Mouse (Mus musculus): ENCODE data around the gene 4930442H23Rik. TPM values are rescaled to one million over a fixed set of nuclear protein-coding genes. Genes with fewer than 3 reads are reported as not detected.
"Not testable (repeated sequence)": the region's sequence is repeated elsewhere in the genome, so short reads cannot be mapped to it uniquely, and the experiment has no call there.

4930442H23Rik gene
- not detected in 2 replicates for polyA plus RNA-seq (2014; fragmentation: Nextera tagmentation; extraction: Ambion mirVana)

GRCm38 (mm10) chr10:81183805-81184204 is at the start of gene 4930442H23Rik:
Gene 4930442H23Rik (minus strand): TSS chr10:81183849.
- ATAC-seq (ENCODE audit: low read depth): no peak
- no peaks in the 10 kb centered on the region for H3K27me3 ChIP-seq (replicated peaks; ENCODE audit: control insufficient read depth, insufficient read depth, low read length)
- peak within 1 kb of the TSS; percentile 56 for H3K4me3 ChIP-seq (ENCODE audit: low read depth, low read length)
- peak within 1 kb of the TSS; percentile 75 for H3K9ac ChIP-seq (ENCODE audit: low read depth, low read length)
- peaks cover 73% of the 10 kb centered on the region for H3K36me3 ChIP-seq (ENCODE audit: control insufficient read depth, insufficient read depth, low read length)
- peak within 1 kb of the TSS; percentile 66 for H3K4me2 ChIP-seq (ENCODE audit: low read depth, low read length)
- WGBS: 85% methylated on average over 5 of the region's 5 CpGs
- H3K27ac ChIP-seq (replicated peaks; ENCODE audit: low read depth, low read length): peak within 1 kb of the TSS; percentile 77
- no peaks in the 10 kb centered on the region for H3K4me1 ChIP-seq (ENCODE audit: control insufficient read depth, insufficient read depth, low read length)
- H3K9me3 ChIP-seq (ENCODE audit: control insufficient read depth, low read length): no peaks in the 10 kb centered on the region
- no peak for DNase-seq (ENCODE audit: low spot score)

GRCm38 (mm10) chr10:81233226-81233585 is 49.6 kb upstream of the 4930442H23Rik start:
- Histone ChIP-seq H3K27me3 (replicated peaks; ENCODE audit: control insufficient read depth, insufficient read depth, low read length) (peaks cover 30% of the 10 kb centered on the region), H3K36me3 (ENCODE audit: control insufficient read depth, insufficient read depth, low read length) (no peaks in the 10 kb centered on the region), H3K4me2 (ENCODE audit: low read depth, low read length) (peak overlapping the region; percentile 70), H3K4me1 (ENCODE audit: control insufficient read depth, insufficient read depth, low read length) (peaks cover 9% of the 10 kb centered on the region), H3K9me3 (ENCODE audit: control insufficient read depth, low read length) (no peaks in the 10 kb centered on the region), H3K4me3 (ENCODE audit: low read depth, low read length) (peak overlapping the region; percentile 74), H3K9ac (ENCODE audit: low read depth, low read length) (peak overlapping the region; percentile 89), H3K27ac (replicated peaks; ENCODE audit: low read depth, low read length) (no peak overlapping the region)
- peak; percentile 55 for ATAC-seq (ENCODE audit: low read depth)
- DNase-seq (ENCODE audit: low spot score): no peak
- 0% methylated on average over 8 of the region's 28 CpGs for WGBS

- WGBS: 14% methylated on average over 17 of the region's 29 CpGs
- DNase-seq (ENCODE audit: low spot score) (peak; percentile 91), ATAC-seq (ENCODE audit: low read depth) (peak; percentile 84)
- peaks cover 9% of the 10 kb centered on the region for H3K4me1 ChIP-seq (ENCODE audit: control insufficient read depth, insufficient read depth, low read length)
- peaks cover 30% of the 10 kb centered on the region for H3K27me3 ChIP-seq (replicated peaks; ENCODE audit: control insufficient read depth, insufficient read depth, low read length)
- H3K27ac ChIP-seq (replicated peaks; ENCODE audit: low read depth, low read length): no peak within 1 kb of the TSS
- no peaks in the 10 kb centered on the region for H3K36me3 ChIP-seq (ENCODE audit: control insufficient read depth, insufficient read depth, low read length)
- peak within 1 kb of the TSS; percentile 74 for H3K4me3 ChIP-seq (ENCODE audit: low read depth, low read length)
- H3K9me3 ChIP-seq (ENCODE audit: control insufficient read depth, low read length): no peaks in the 10 kb centered on the region
- H3K4me2 ChIP-seq (ENCODE audit: low read depth, low read length): peak within 1 kb of the TSS; percentile 70
- H3K9ac ChIP-seq (ENCODE audit: low read depth, low read length): peak within 1 kb of the TSS; percentile 89
Observed at GRCm38 (mm10) chr10:81232580-81233225, 49.1 kb upstream of the 4930442H23Rik start, which contains the start of gene Zfr2. Gene Zfr2 (plus strand): TSS chr10:81233155.

- Histone ChIP-seq H3K27ac (replicated peaks; ENCODE audit: low read depth, low read length) (no peak overlapping the region), H3K36me3 (ENCODE audit: control insufficient read depth, insufficient read depth, low read length) (no peaks in the 10 kb centered on the region), H3K9me3 (ENCODE audit: control insufficient read depth, low read length) (no peaks in the 10 kb centered on the region), H3K9ac (ENCODE audit: low read depth, low read length) (no peak overlapping the region), H3K4me2 (ENCODE audit: low read depth, low read length) (peak overlapping the region; percentile 42; the same call in 1 of the 2 replicates), H3K4me3 (ENCODE audit: low read depth, low read length) (no peak overlapping the region), H3K27me3 (replicated peaks; ENCODE audit: control insufficient read depth, insufficient read depth, low read length) (peaks cover 30% of the 10 kb centered on the region), H3K4me1 (ENCODE audit: control insufficient read depth, insufficient read depth, low read length) (peaks cover 9% of the 10 kb centered on the region)
- DNase-seq (ENCODE audit: low spot score): no peak
- no peak for ATAC-seq (ENCODE audit: low read depth)
- 47% methylated on average over 7 of the region's 7 CpGs for WGBS
Observed at GRCm38 (mm10) chr10:81231436-81231835, 47.8 kb upstream of the 4930442H23Rik start.

- Histone ChIP-seq H3K9ac (ENCODE audit: low read depth, low read length) (peak within 1 kb of the TSS; percentile 26), H3K9me3 (ENCODE audit: control insufficient read depth, low read length) (no peaks in the 10 kb centered on the region), H3K27ac (replicated peaks; ENCODE audit: low read depth, low read length) (no peak within 1 kb of the TSS), H3K4me3 (ENCODE audit: low read depth, low read length) (peak within 1 kb of the TSS; percentile 23), H3K27me3 (replicated peaks; ENCODE audit: control insufficient read depth, insufficient read depth, low read length) (peaks cover 30% of the 10 kb centered on the region), H3K4me2 (ENCODE audit: low read depth, low read length) (peak within 1 kb of the TSS; percentile 42), H3K36me3 (ENCODE audit: control insufficient read depth, insufficient read depth, low read length) (no peaks in the 10 kb centered on the region), H3K4me1 (ENCODE audit: control insufficient read depth, insufficient read depth, low read length) (peaks cover 9% of the 10 kb centered on the region)
- whole genome bisulfite sequencing: 6% methylated on average over 27 of the region's 27 CpGs
- ATAC-seq (ENCODE audit: low read depth) (peak; percentile 74; the same call in 1 of the 2 replicates), DNase-seq (ENCODE audit: low spot score) (peak; percentile 34)
Observed at GRCm38 (mm10) chr10:81230438-81231332, 47.0 kb upstream of the 4930442H23Rik start, which contains the start of gene Atcay. Gene Atcay (minus strand): TSS chr10:81230833.

- Histone ChIP-seq H3K9ac (ENCODE audit: low read depth, low read length) (peak overlapping the region; percentile 26), H3K4me2 (ENCODE audit: low read depth, low read length) (peak overlapping the region; percentile 41), H3K27ac (replicated peaks; ENCODE audit: low read depth, low read length) (no peak overlapping the region), H3K27me3 (replicated peaks; ENCODE audit: control insufficient read depth, insufficient read depth, low read length) (peaks cover 30% of the 10 kb centered on the region), H3K36me3 (ENCODE audit: control insufficient read depth, insufficient read depth, low read length) (no peaks in the 10 kb centered on the region), H3K9me3 (ENCODE audit: control insufficient read depth, low read length) (no peaks in the 10 kb centered on the region), H3K4me1 (ENCODE audit: control insufficient read depth, insufficient read depth, low read length) (peaks cover 9% of the 10 kb centered on the region), H3K4me3 (ENCODE audit: low read depth, low read length) (peak overlapping the region; percentile 23)
- DNase-seq (ENCODE audit: low spot score): no peak
- no peak for ATAC-seq (ENCODE audit: low read depth)
- 15% methylated on average over 20 of the region's 20 CpGs for WGBS
Observed at GRCm38 (mm10) chr10:81229735-81230437, 46.2 kb upstream of the 4930442H23Rik start.

GRCm38 (mm10) chr10:81223731-81224130 is 40.1 kb upstream of the 4930442H23Rik start:
- not testable (repeated sequence) for H3K9ac ChIP-seq (ENCODE audit: low read depth, low read length); H3K4me1 ChIP-seq (ENCODE audit: control insufficient read depth, insufficient read depth, low read length); H3K27ac ChIP-seq (replicated peaks; ENCODE audit: low read depth, low read length); H3K36me3 ChIP-seq (ENCODE audit: control insufficient read depth, insufficient read depth, low read length); H3K4me2 ChIP-seq (ENCODE audit: low read depth, low read length); H3K27me3 ChIP-seq (replicated peaks; ENCODE audit: control insufficient read depth, insufficient read depth, low read length); H3K9me3 ChIP-seq (ENCODE audit: control insufficient read depth, low read length); DNase-seq (ENCODE audit: low spot score); H3K4me3 ChIP-seq (ENCODE audit: low read depth, low read length); ATAC-seq (ENCODE audit: low read depth)
- 56% methylated on average over 2 of the region's 2 CpGs for WGBS

- ATAC-seq (ENCODE audit: low read depth): no peak
- WGBS: 90% methylated on average over 5 of the region's 5 CpGs
Observed at GRCm38 (mm10) chr10:81221402-81222015, 37.9 kb upstream of the 4930442H23Rik start.

More at GRCm38 (mm10) chr10:81221402-81222015, 37.9 kb upstream of the 4930442H23Rik start:
- Histone ChIP-seq H3K9ac (ENCODE audit: low read depth, low read length) (no peak overlapping the region), H3K27ac (replicated peaks; ENCODE audit: low read depth, low read length) (no peak overlapping the region), H3K27me3 (replicated peaks; ENCODE audit: control insufficient read depth, insufficient read depth, low read length) (no peaks in the 10 kb centered on the region), H3K36me3 (ENCODE audit: control insufficient read depth, insufficient read depth, low read length) (no peaks in the 10 kb centered on the region), H3K4me3 (ENCODE audit: low read depth, low read length) (no peak overlapping the region), H3K4me2 (ENCODE audit: low read depth, low read length) (no peak overlapping the region), H3K4me1 (ENCODE audit: control insufficient read depth, insufficient read depth, low read length) (no peaks in the 10 kb centered on the region), H3K9me3 (ENCODE audit: control insufficient read depth, low read length) (no peaks in the 10 kb centered on the region)
- DNase-seq (ENCODE audit: low spot score): no peak

Measured in embryonic facial prominence, embryonic 14.5 days (tissue).